Mouse (Mus musculus): ENCODE results near the gene Bricd5. TPM values are rescaled to one million over a fixed set of nuclear protein-coding genes. Genes with fewer than 3 reads are reported as not detected.
"Not testable (repeated sequence)": the region's sequence is repeated elsewhere in the genome, so short reads cannot be mapped to it uniquely, and the experiment has no call there.

The Bricd5 gene
- 2.3 TPM in 2 replicates for polyA plus RNA-seq (2012; rRNA removed)

- TF ChIP-seq CTCF (IDR thresholded peaks at IDR 0.05; ENCODE audit: borderline replicate concordance, insufficient read depth, low read depth, low read length), result no peak
- TF ChIP-seq POLR2A (IDR thresholded peaks at IDR 0.05; ENCODE audit: borderline replicate concordance, insufficient read depth, low read length), result no peak
- 67% methylated on average over 6 of the region's 6 CpGs for WGBS
- Histone ChIP-seq H3K27ac (ENCODE audit: insufficient read depth, low read length) (peak within 1 kb of the TSS; percentile 8; the same call in 1 of the 2 replicates), H3K4me1 (ENCODE audit: control insufficient read depth, insufficient read depth, low read length) (peaks cover 24% of the 10 kb centered on the region), H3K27me3 (ENCODE audit: control insufficient read depth, insufficient read depth, low read length) (no peaks in the 10 kb centered on the region), H3K4me3 (replicated peaks; ENCODE audit: insufficient read depth, low read depth, low read length) (peak within 1 kb of the TSS; percentile 3)
- no peak for DNase-seq
These were observed at the start of gene Bricd5 for GRCm38 (mm10) chr17:24473612-24474275. Gene Bricd5, plus strand, starts transcription at chr17:24473884.

DNA sequence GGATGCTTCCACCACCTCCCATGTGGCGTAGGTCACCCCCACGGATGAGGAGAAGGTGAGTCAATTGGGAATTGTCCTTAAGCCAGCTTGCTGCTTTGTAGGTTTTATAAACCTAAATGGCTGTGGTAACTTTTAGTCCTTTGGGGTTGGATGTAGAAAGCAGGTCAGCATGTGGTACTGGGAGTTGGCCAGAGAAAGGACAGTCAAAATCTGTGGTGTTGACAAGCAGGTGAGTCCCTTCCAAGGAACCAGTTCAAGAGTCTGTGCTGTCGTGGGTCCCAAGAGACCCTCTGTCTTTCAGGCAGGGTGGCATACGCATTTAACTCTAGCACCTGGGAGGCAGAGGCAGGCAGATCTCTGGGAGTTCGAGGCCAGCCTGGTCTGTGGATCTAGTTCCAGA, 49.2 kb upstream of the Bricd5 start:
- Histone ChIP-seq H3K4me3 (replicated peaks; ENCODE audit: insufficient read depth, low read depth, low read length) (no peak overlapping the region), H3K27ac (ENCODE audit: insufficient read depth, low read length) (no peak overlapping the region; the same call in 1 of the 2 replicates), H3K27me3 (ENCODE audit: control insufficient read depth, insufficient read depth, low read length) (no peaks in the 10 kb centered on the region), H3K4me1 (ENCODE audit: control insufficient read depth, insufficient read depth, low read length) (peaks cover 13% of the 10 kb centered on the region; the same call in 1 of the 2 replicates)
- no peak for TF ChIP-seq CTCF (IDR thresholded peaks at IDR 0.05; ENCODE audit: borderline replicate concordance, insufficient read depth, low read depth, low read length)
- no peak for TF ChIP-seq POLR2A (IDR thresholded peaks at IDR 0.05; ENCODE audit: borderline replicate concordance, insufficient read depth, low read length)
- DNase-seq, result no peak
- WGBS, result 70% methylated on average over 5 of the region's 5 CpGs

- H3K4me3 ChIP-seq (replicated peaks; ENCODE audit: insufficient read depth, low read depth, low read length); H3K27me3 ChIP-seq (ENCODE audit: control insufficient read depth, insufficient read depth, low read length); H3K27ac ChIP-seq (ENCODE audit: insufficient read depth, low read length): not testable (repeated sequence)
- WGBS, result 7% methylated on average over 6 of the region's 8 CpGs
- H3K4me1 ChIP-seq (ENCODE audit: control insufficient read depth, insufficient read depth, low read length), result peaks cover 19% of the 10 kb centered on the region; the same call in 1 of the 2 replicates
- DNase-seq, result peak; percentile 44 to 61
These were observed 48.4 kb upstream of the Bricd5 start for GRCm38 (mm10) chr17:24425326-24425725.

- DNase-seq, result peak; percentile 38 to 39
- Histone ChIP-seq H3K27ac (ENCODE audit: insufficient read depth, low read length) (peak overlapping the region; percentile 32), H3K27me3 (ENCODE audit: control insufficient read depth, insufficient read depth, low read length) (no peaks in the 10 kb centered on the region), H3K4me1 (ENCODE audit: control insufficient read depth, insufficient read depth, low read length) (peaks cover 19% of the 10 kb centered on the region; the same call in 1 of the 2 replicates), H3K4me3 (replicated peaks; ENCODE audit: insufficient read depth, low read depth, low read length) (no peak overlapping the region)
- TF ChIP-seq POLR2A (IDR thresholded peaks at IDR 0.05; ENCODE audit: borderline replicate concordance, insufficient read depth, low read length), result no peak
- no peak for TF ChIP-seq CTCF (IDR thresholded peaks at IDR 0.05; ENCODE audit: borderline replicate concordance, insufficient read depth, low read depth, low read length)
- 37% methylated on average over 7 of the region's 7 CpGs for WGBS
These were observed 47.8 kb upstream of the Bricd5 start for GRCm38 (mm10) chr17:24425905-24426304.

DNA sequence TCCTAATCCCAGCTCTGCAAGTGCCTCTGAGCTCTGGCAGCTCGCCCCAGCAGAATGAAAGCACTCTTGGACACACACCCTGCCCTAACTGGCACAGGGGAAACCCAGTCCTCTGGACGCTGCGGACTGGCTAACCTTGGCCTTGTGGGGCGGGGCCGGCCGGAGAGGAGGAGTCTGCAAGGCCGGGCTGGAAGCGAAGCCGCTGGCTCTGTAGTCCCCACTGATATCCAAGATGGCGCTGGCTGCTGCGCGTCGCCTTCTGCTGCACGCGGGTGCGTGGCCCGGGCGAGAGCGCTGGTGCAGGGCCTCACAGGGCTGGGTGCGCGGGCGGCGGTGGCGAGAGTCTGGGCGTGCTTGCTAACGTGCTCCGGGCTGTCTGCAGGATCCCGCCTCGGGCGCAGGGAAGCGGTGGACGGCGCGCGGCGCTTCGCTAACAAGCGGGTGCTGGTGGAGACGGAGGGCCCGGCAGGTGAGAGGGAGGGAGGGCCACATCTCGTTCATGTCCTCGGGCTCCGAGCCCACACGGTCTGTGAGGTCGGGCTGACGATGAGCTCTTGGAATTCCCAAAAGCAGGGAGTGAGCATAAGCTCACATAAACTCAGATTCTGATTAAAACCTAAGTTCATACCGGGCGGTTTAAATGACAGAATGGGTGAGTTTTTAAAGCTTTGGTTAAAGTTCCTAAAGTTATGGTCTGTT, 47.1 kb upstream of the Bricd5 start, which contains the start of gene Eci1:
TSS of gene Eci1 (plus strand) at position 171 of the 699 bp plus-strand sequence.
- peak within 1 kb of the TSS; percentile 93 for H3K27ac ChIP-seq (ENCODE audit: insufficient read depth, low read length)
- H3K4me1 ChIP-seq (ENCODE audit: control insufficient read depth, insufficient read depth, low read length), result peaks cover 19% of the 10 kb centered on the region; the same call in 1 of the 2 replicates
- peak within 1 kb of the TSS; percentile 79 for H3K4me3 ChIP-seq (replicated peaks; ENCODE audit: insufficient read depth, low read depth, low read length)
- TF ChIP-seq POLR2A (IDR thresholded peaks at IDR 0.05; ENCODE audit: borderline replicate concordance, insufficient read depth, low read length), result peak; percentile 90
- TF ChIP-seq CTCF (IDR thresholded peaks at IDR 0.05; ENCODE audit: borderline replicate concordance, insufficient read depth, low read depth, low read length), result no peak
- H3K27me3 ChIP-seq (ENCODE audit: control insufficient read depth, insufficient read depth, low read length), result no peaks in the 10 kb centered on the region
- WGBS, result 1% methylated on average over 48 of the region's 48 CpGs
- DNase-seq, result peak; percentile 97 to 99

GRCm38 (mm10) chr17:24427170-24427557, 46.5 kb upstream of the Bricd5 start:
- Histone ChIP-seq H3K4me1 (ENCODE audit: control insufficient read depth, insufficient read depth, low read length) (peaks cover 19% of the 10 kb centered on the region; the same call in 1 of the 2 replicates), H3K4me3 (replicated peaks; ENCODE audit: insufficient read depth, low read depth, low read length) (peak overlapping the region; percentile 79), H3K27me3 (ENCODE audit: control insufficient read depth, insufficient read depth, low read length) (no peaks in the 10 kb centered on the region), H3K27ac (ENCODE audit: insufficient read depth, low read length) (peak overlapping the region; percentile 41; the same call in 1 of the 2 replicates)
- TF ChIP-seq POLR2A (IDR thresholded peaks at IDR 0.05; ENCODE audit: borderline replicate concordance, insufficient read depth, low read length) (no peak), CTCF (IDR thresholded peaks at IDR 0.05; ENCODE audit: borderline replicate concordance, insufficient read depth, low read depth, low read length) (no peak)
- WGBS, result 2% methylated on average over 8 of the region's 8 CpGs
- DNase-seq, result no peak

DNA sequence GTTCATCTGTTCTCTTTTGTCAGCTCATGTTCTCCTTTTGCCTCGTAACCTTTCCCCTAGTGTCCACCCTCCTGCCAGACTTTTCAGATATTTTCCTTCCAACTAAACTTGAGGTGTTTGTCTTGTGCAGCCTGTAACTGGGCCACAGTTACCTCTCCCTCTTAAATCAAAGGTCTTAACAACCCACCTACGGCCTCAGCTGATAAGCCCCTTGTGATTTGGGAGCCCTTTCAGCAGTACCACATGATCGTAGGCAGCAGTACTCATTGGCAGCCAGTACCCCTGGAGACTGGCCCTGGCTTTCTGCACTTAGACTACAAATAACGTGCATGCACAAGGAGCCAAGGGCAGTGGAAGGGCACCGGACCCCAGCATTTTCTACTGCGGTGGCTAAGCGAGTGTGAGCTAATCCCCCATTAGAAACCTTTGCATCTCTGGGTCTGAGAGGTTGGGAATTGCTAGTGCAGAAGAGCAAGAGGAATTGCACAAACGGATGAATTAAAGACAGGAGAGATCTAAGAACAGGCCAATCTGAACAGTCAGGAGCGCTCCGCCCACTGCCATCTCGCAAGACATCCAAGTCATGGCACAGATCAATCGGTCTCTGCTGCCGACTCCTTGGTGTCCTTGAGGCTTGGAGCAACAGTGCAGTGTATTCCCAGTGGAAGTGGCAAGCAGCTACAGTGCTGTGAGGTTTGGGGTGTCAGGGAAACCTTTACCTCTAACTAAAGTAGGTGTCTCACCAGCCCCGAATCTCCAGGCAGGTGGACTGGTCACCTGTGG, 44.3 kb upstream of the Bricd5 start:
- no peak overlapping the region for H3K27ac ChIP-seq (ENCODE audit: insufficient read depth, low read length)
- no peak overlapping the region for H3K4me3 ChIP-seq (replicated peaks; ENCODE audit: insufficient read depth, low read depth, low read length)
- H3K4me1 ChIP-seq (ENCODE audit: control insufficient read depth, insufficient read depth, low read length), result peaks cover 13% of the 10 kb centered on the region; the same call in 1 of the 2 replicates
- H3K27me3 ChIP-seq (ENCODE audit: control insufficient read depth, insufficient read depth, low read length), result no peaks in the 10 kb centered on the region
- 73% methylated on average over 14 of the region's 14 CpGs for WGBS
- no peak for DNase-seq
- TF ChIP-seq CTCF (IDR thresholded peaks at IDR 0.05; ENCODE audit: borderline replicate concordance, insufficient read depth, low read depth, low read length), result no peak
- no peak for TF ChIP-seq POLR2A (IDR thresholded peaks at IDR 0.05; ENCODE audit: borderline replicate concordance, insufficient read depth, low read length)

All from cerebellum, adult 2 months (tissue).